Mouse (Mus musculus) B cell, adult 62 days (primary cell): Measurements from ENCODE around the gene Mdn1. TPM values are rescaled to one million over a fixed set of nuclear protein-coding genes. Genes with fewer than 3 reads are reported as not detected.

Experiments
- total RNA-seq: library from RNA; stranded (reverse); gene quantifications from 4 replicates; pipeline ENCODE4 v1.2.4, GENCODE M21; 2023

The Mdn1 gene
- total RNA-seq, result 81.5 to 99.1 TPM (median 93.0 TPM) in 4 replicates

DNA sequence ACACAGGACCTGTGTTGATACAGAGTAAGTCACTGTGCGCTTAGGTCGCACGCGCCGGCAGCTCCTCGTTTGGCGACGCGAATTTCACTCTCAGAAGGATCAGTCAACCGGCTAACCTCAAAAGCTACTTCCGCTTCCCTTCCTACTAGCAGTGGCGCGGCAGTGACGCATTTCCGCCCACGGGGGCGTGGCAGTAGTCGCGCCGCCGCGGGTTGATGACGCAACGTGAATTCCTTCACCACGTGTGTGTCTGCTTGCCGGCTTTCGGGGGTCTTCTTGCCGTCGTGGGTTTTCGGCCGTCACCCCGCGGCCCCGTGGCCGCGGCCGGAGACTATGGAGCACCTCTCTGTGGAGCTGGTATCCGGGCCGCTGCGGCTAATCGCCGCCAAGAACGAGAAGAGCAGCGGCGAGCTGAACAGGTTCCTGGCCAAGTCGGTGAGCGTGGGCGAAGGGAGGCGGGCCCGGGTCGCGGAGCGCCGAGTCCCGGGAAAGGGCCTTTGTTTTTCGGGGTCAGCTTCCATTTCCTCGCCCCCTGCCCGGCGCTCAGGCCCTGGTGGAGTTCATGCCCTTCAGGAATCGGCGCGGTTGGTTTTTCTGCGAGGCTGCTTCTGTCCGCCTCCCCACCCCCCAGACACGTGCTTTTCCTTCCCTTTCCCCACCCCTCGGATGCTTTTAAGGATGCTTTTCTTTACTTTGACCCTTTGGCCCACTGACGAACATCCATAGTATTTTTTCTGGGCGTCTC lies at the start of gene Mdn1:
Gene Mdn1, plus strand, starts transcription at position 202 of the 745 bp plus-strand sequence.

DNA sequence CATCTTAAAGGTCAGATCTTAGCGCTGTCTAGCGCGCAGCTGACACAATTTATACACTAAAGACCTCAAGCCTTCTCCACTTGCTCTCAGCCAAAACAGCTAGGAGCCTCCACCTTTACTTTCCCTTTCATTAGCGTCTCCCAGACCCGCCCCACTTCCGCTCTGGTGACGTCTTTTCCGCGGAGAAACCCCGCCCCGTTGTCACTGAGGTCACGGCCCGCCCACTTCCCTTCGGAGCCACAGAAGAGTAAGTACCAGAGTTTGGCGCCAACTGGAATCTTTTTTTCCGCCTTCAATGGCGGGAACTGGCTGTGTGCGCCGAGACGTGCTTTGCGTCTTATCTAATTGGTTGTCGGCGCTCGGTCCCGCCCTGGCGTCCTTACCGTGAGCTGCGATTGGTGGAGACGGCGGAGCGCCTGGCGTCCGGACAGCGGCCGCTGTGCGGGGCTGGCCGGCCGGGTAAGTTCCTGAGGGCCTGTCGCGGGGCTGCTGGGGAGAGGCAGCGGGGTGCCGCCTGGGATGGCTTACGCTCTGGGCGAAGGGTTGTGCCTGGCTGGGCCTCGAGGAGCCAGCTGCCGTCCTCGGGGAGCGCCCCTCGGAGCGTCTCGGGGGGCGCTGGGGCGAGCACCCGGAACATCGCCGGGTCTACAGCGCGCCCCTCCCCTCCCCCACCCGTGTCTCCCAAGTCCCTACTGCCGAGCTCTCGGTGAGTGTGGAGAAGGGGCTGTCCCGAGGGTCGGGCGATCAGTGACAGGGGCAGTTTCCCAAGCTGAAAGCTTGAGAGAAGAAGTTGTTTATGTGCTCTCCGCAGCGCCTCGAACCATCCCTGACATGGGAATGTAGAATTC lies 41.7 kb upstream of the Mdn1 start, which contains the start of gene Casp8ap2:
Gene Casp8ap2, plus strand, starts transcription at position 418 of the 848 bp plus-strand sequence.

DNA sequence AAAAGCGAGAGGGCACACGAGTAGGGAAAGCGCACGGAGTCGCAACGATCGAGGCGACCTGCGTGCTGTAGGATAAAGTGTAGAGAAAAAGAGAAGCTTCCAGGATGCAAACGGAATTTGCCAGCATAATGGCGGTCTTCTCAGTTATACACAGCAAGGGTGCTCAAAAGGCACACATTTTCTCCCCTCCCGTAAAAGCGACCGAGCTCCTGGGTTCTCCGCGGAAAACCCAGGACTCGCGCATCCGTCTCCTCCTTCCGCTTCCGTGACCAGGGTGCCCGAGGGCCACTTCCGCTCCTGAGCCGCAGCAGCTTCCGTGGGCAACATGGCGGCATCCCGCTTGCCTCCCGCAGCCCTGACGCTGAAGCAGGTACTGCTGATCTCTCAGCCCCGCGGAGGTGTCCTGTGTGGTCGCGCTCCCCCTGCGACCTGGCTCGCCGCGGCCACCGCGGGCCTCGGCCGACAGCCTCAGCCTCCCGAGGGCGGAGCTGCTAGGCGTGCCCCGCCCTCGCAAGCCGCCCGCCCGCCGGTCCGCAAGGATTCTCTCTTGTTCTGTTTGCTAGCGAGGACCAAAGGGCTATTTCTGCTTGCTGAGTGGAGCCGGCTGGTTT lies 143.2 kb downstream of the Mdn1 start, which contains the start of gene Lyrm2:
Gene Lyrm2, plus strand, starts transcription at position 288 of the 611 bp plus-strand sequence.

Other genes starting within 250 kb of the Mdn1 start
- gene Gja10, start 54.4 kb upstream of the Mdn1 start, total RNA-seq, result not detected in 4 replicates
- gene Casp8ap2, start 41.7 kb upstream of the Mdn1 start, total RNA-seq, result 16.0 to 20.5 TPM (median 19.3 TPM) in 4 replicates
- 19.7 to 21.8 TPM (median 20.7 TPM) in 4 replicates for gene Lyrm2, start 143.1 kb downstream of the Mdn1 start, total RNA-seq